In the genomic region with DNA sequence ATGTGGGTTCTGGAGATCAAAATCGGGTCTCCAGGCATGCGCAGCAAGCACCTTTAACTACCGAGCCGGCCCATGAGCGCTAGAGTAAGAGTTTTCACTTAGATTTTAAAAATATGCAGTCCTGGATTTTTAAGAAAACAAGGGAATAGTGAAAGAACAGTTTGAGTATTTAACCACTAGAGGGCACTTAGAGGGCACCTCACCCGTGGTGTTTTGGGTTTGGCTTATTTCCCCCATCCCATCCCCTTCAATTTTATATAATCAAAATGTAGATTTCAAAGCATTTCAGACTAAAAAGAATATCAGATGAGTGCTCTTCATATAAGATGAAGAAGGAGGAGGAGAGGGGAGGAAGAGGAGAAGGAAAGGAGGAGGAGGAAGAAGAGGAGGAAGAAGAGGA, we compare ENCODE assay signal across 13 mouse cellular contexts. TPM values are rescaled to one million over a fixed set of nuclear protein-coding genes. Genes with fewer than 3 reads are reported as not detected.
DNase-seq lines count a peak whose midpoint lies in the region; ATAC-seq and TF ChIP-seq lines count a peak whose summit lies in the region.
"Had no signal": no experiment of that assay in that cellular context is flagged by ENCODE, and none has a peak within 500 bp of the region (broad histone marks: within the 10 kb centered on the region; RNA-seq: fewer than 3 reads in every experiment).

No protein-coding gene starts in this region.

- no peaks in the 10 kb centered on the region for H3K9me3 ChIP-seq in heart, embryonic 12.5 days (replicated peaks)
- no peaks in the 10 kb centered on the region for H3K9me3 ChIP-seq in lung, postnatal 0 days (ENCODE audit: low read length)
- H3K9me3 ChIP-seq: forebrain, embryonic 10.5 days; limb, embryonic 12.5 days; neural tube, embryonic 13.5 days had no signal

- H3K4me3 ChIP-seq in heart, adult 2 months, result no peak overlapping the region
- no peak overlapping the region for H3K4me3 ChIP-seq in heart, embryonic 12.5 days
- H3K4me3 ChIP-seq in lung, postnatal 0 days (ENCODE audit: low read depth, low read length), result no peak overlapping the region
- H3K4me3 ChIP-seq in small intestine, adult 2 months (ENCODE audit: low read depth, low read length), result no peak overlapping the region
- H3K4me3 ChIP-seq: forebrain, embryonic 10.5 days; limb, embryonic 12.5 days; neural tube, embryonic 13.5 days had no signal

- H3K4me2 ChIP-seq in heart, embryonic 12.5 days, result no peak overlapping the region
- H3K4me2 ChIP-seq in lung, postnatal 0 days (replicated peaks; ENCODE audit: low read depth, low read length), result no peak overlapping the region
- H3K4me2 ChIP-seq: limb, embryonic 12.5 days; neural tube, embryonic 13.5 days had no signal

- no peaks in the 10 kb centered on the region for H3K36me3 ChIP-seq in heart, adult 2 months (ENCODE audit: control insufficient read depth, insufficient read depth, low read length)
- H3K36me3 ChIP-seq in heart, embryonic 12.5 days, result no peaks in the 10 kb centered on the region
- H3K36me3 ChIP-seq in lung, postnatal 0 days (ENCODE audit: insufficient read depth, low read length), result no peaks in the 10 kb centered on the region
- H3K36me3 ChIP-seq in small intestine, adult 2 months (ENCODE audit: control insufficient read depth, insufficient read depth, low read length), result no peaks in the 10 kb centered on the region
- H3K36me3 ChIP-seq: forebrain, embryonic 10.5 days; limb, embryonic 12.5 days; neural tube, embryonic 13.5 days had no signal

- no peak overlapping the region for H3K27ac ChIP-seq in heart, adult 2 months
- no peak overlapping the region for H3K27ac ChIP-seq in heart, embryonic 12.5 days (ENCODE audit: poor library complexity, severe bottlenecking)
- no peak overlapping the region for H3K27ac ChIP-seq in lung, postnatal 0 days (ENCODE audit: low read length)
- no peak overlapping the region for H3K27ac ChIP-seq in small intestine, adult 2 months (ENCODE audit: insufficient read depth, low read depth, low read length)
- H3K27ac ChIP-seq: forebrain, embryonic 10.5 days; limb, embryonic 12.5 days; neural tube, embryonic 13.5 days had no signal

- no peaks in the 10 kb centered on the region for H3K79me2 ChIP-seq in heart, adult 2 months (replicated peaks; ENCODE audit: control insufficient read depth, insufficient read depth, low read length)

- no peak overlapping the region for H3K9ac ChIP-seq in heart, adult 2 months (ENCODE audit: low read depth, low read length)
- no peak overlapping the region for H3K9ac ChIP-seq in heart, embryonic 12.5 days
- no peak overlapping the region for H3K9ac ChIP-seq in lung, postnatal 0 days (replicated peaks; ENCODE audit: low read depth)
- H3K9ac ChIP-seq: limb, embryonic 12.5 days; neural tube, embryonic 13.5 days had no signal

- intact Hi-C loops in heart, adult 2 months (cut with DNase I), result loop anchor here (2.0 to 5.0 kb wide), 2 partner anchors 153 to 319 kb away; no protein-coding TSS in a partner anchor
- intact Hi-C loops in left cerebral cortex, postnatal 14 days (cut with DNase I), result loop anchor here (5.0 kb wide), 2 partner anchors 158 to 318 kb away; no protein-coding TSS in a partner anchor

- no peak for DNase-seq in heart, adult 2 months
- peak; percentile 59 for DNase-seq in lung, postnatal 0 days (ENCODE audit: low spot score)
- DNase-seq in lung, postnatal 14 days, result no peak
- DNase-seq in brain, adult 2 months (ENCODE audit: low read depth, low spot score), result peak; percentile 59
- no peak for DNase-seq in right cerebral cortex, postnatal 25 days
- no peak for DNase-seq in left cerebral cortex, postnatal 14 days (ENCODE audit: low spot score in 2 of 2)
- DNase-seq: cerebellum, postnatal 36 days; heart, postnatal 36 days had no signal

- WGBS in heart, adult 2 months, result 36% methylated on average over 6 of the region's 6 CpGs
- WGBS in heart, embryonic 12.5 days, result 30% methylated on average over 6 of the region's 6 CpGs
- 33% methylated on average over 6 of the region's 6 CpGs for WGBS in lung, postnatal 0 days
- WGBS in small intestine, adult 2 months, result 37% methylated on average over 6 of the region's 6 CpGs

- TF ChIP-seq POLR2A in heart, adult 2 months (IDR thresholded peaks at IDR 0.05; ENCODE audit: insufficient read depth, low read depth, low read length), result no peak
- no peak for TF ChIP-seq POLR2A in small intestine, adult 2 months (IDR thresholded peaks at IDR 0.05; ENCODE audit: low read depth, low read length)

- TF ChIP-seq EP300 in heart, adult 2 months (IDR thresholded peaks at IDR 0.05; ENCODE audit: insufficient read depth, low read depth, low read length), result no peak
- TF ChIP-seq EP300 in lung, postnatal 0 days (IDR thresholded peaks at IDR 0.05), result no peak

- no peak for ATAC-seq in heart, embryonic 12.5 days (ENCODE audit: insufficient number of reproducible peaks, low FRiP score)
- ATAC-seq in lung, postnatal 0 days, result no peak

- peak; percentile 72 for TF ChIP-seq CTCF in heart, adult 2 months (IDR thresholded peaks at IDR 0.05)
- peak; percentile 62 for TF ChIP-seq CTCF in lung, postnatal 0 days (IDR thresholded peaks at IDR 0.05)
- TF ChIP-seq CTCF in small intestine, adult 2 months (IDR thresholded peaks at IDR 0.05; ENCODE audit: extremely low read depth, insufficient read length, insufficient replicate concordance, low read depth, low read length), result peak; percentile 33; the same call in 1 of the 2 replicates

- no peaks in the 10 kb centered on the region for H3K27me3 ChIP-seq in heart, adult 2 months (ENCODE audit: control insufficient read depth, insufficient read depth, low read length)
- H3K27me3 ChIP-seq in heart, embryonic 12.5 days (replicated peaks), result no peaks in the 10 kb centered on the region
- H3K27me3 ChIP-seq in lung, postnatal 0 days (replicated peaks; ENCODE audit: insufficient read depth, low read length), result no peaks in the 10 kb centered on the region
- no peaks in the 10 kb centered on the region for H3K27me3 ChIP-seq in small intestine, adult 2 months (ENCODE audit: control insufficient read depth, insufficient read depth, low read length)
- H3K27me3 ChIP-seq: limb, embryonic 12.5 days; neural tube, embryonic 13.5 days had no signal

- H3K4me1 ChIP-seq in heart, adult 2 months (ENCODE audit: control insufficient read depth, insufficient read depth, low read length), result no peaks in the 10 kb centered on the region
- no peaks in the 10 kb centered on the region for H3K4me1 ChIP-seq in heart, embryonic 12.5 days (replicated peaks)
- H3K4me1 ChIP-seq in lung, postnatal 0 days (ENCODE audit: insufficient read depth, low read depth, low read length), result no peaks in the 10 kb centered on the region
- H3K4me1 ChIP-seq in small intestine, adult 2 months (ENCODE audit: control insufficient read depth, insufficient read depth, insufficient read length, low read length), result no peaks in the 10 kb centered on the region
- H3K4me1 ChIP-seq: forebrain, embryonic 10.5 days; limb, embryonic 12.5 days; neural tube, embryonic 13.5 days had no signal

RNA-seq across cellular contexts. Expression of a gene that starts 22.0 kb away (rescaled TPM):
- 10 to 100 TPM; 31.9 to 39.9 TPM for total RNA-seq in heart, adult 2 months (2021)
- 3.4 and 8.0 TPM in 2 replicates for polyA plus RNA-seq in heart, adult 2 months (2012; rRNA removed)
- polyA plus RNA-seq in heart, embryonic 12.5 days (2016; fragmentation: Nextera tagmentation; extraction: Ambion mirVana), result 99.9 and 101 TPM in 2 replicates
- 73.2 and 84.4 TPM in 2 replicates for polyA plus RNA-seq in lung, postnatal 0 days (2015; fragmentation: Nextera tagmentation; extraction: Ambion mirVana)
- polyA plus RNA-seq in small intestine, adult 2 months (2012; rRNA removed), result 0.42 and 0.67 TPM in 2 replicates
- total RNA-seq in left cerebral cortex, postnatal 14 days (2021), result 10 to 100 TPM; 57.6 to 60.7 TPM

RNA-seq across cellular contexts. Expression of a gene that starts 25.6 kb away (rescaled TPM):
- 10 to 100 TPM; 38.5 to 42.5 TPM for total RNA-seq in heart, adult 2 months (2021)
- 21.3 and 26.7 TPM in 2 replicates for polyA plus RNA-seq in heart, adult 2 months (2012; rRNA removed)
- 0.85 and 0.89 TPM in 2 replicates for polyA plus RNA-seq in heart, embryonic 12.5 days (2016; fragmentation: Nextera tagmentation; extraction: Ambion mirVana)
- polyA plus RNA-seq in lung, postnatal 0 days (2015; fragmentation: Nextera tagmentation; extraction: Ambion mirVana), result 0.11 and 0.16 TPM in 2 replicates
- 0.44 and 1.5 TPM in 2 replicates for polyA plus RNA-seq in small intestine, adult 2 months (2012; rRNA removed)
- total RNA-seq in left cerebral cortex, postnatal 14 days (2021), result 10 to 100 TPM; 37.2 to 39.2 TPM

Comparison
In these comparisons a context has a peak if more than half of its experiments do, and no peak if none do; other contexts are left out.
1. DNase-seq: peak in lung, postnatal 0 days (single experiment) and brain, adult 2 months (single experiment); none in heart, adult 2 months (0 of 2), lung, postnatal 14 days (single experiment), right cerebral cortex, postnatal 25 days (single experiment) and left cerebral cortex, postnatal 14 days (0 of 2).
2. Peak in every context shown above with its lines, with median percentiles within 50 percentile points of each other: CTCF ChIP-seq.